11 mouse cellular contexts compared by ENCODE assay signal in the genomic region with DNA sequence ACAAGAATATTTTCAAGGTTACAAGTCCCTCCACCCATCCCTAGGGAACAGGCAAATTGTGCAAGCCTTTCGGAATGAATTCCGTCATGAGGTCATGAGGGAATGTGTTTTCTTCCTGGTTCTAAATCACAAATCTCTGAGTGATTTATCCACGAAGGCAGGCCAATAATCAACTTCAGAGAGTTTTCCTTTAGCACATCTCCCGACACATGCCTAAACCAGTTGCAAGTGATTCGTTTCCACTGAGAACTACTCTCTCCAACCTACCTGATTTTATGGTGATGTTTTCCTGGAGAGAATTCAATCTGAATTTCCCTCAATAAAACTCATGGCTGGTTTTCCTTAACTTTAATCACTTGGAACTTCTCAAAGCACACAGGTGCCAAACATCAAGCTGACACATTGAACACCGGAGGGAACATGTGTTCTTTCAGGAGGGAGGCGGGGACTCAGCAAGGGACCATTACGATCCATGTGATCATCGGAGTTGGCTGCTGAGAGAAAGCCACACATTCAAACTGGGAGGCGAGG.
DNase-seq lines count a peak whose midpoint lies in the region; ATAC-seq lines count a peak whose summit lies in the region.
"Had no signal": no experiment of that assay in that cellular context is flagged by ENCODE, and none has a peak within 500 bp of the region (broad histone marks: within the 10 kb centered on the region; RNA-seq: fewer than 3 reads in every experiment).

No protein-coding gene starts in this region.

- no peaks in the 10 kb centered on the region for H3K4me1 ChIP-seq in kidney, embryonic 15.5 days
- H3K4me1 ChIP-seq: liver, embryonic 12.5 days had no signal

- no peak overlapping the region for H3K9ac ChIP-seq in kidney, embryonic 15.5 days
- H3K9ac ChIP-seq: liver, embryonic 12.5 days had no signal

- ATAC-seq in kidney, embryonic 15.5 days (replicated peaks; ENCODE audit: low FRiP score) = 0 out of 2 replicates have a peak, but pooled peaks have one; percentile 67
- ATAC-seq: liver, embryonic 12.5 days had no signal

- no peaks in the 10 kb centered on the region for H3K36me3 ChIP-seq in kidney, embryonic 15.5 days
- H3K36me3 ChIP-seq: liver, embryonic 12.5 days had no signal

- H3K4me3 ChIP-seq in kidney, embryonic 15.5 days (replicated peaks) = no peak overlapping the region
- H3K4me3 ChIP-seq: liver, embryonic 12.5 days had no signal

- no peak overlapping the region for H3K4me2 ChIP-seq in kidney, embryonic 15.5 days
- H3K4me2 ChIP-seq: liver, embryonic 12.5 days had no signal

- intact Hi-C loops in left cerebral cortex, postnatal 36 days (cut with DNase I) = no loop called here

- H3K27me3 ChIP-seq in kidney, embryonic 15.5 days = no peaks in the 10 kb centered on the region
- H3K27me3 ChIP-seq: liver, embryonic 12.5 days had no signal

- H3K9me3 ChIP-seq in kidney, embryonic 15.5 days (replicated peaks) = no peaks in the 10 kb centered on the region
- H3K9me3 ChIP-seq: liver, embryonic 12.5 days had no signal

- no peak overlapping the region for H3K27ac ChIP-seq in kidney, embryonic 15.5 days
- H3K27ac ChIP-seq: liver, embryonic 12.5 days had no signal

- 33% methylated on average over 10 of the region's 10 CpGs for WGBS in kidney, embryonic 15.5 days

- DNase-seq in adrenal gland, postnatal 14 days = peak; percentile 60
- DNase-seq in adrenal gland, postnatal 25 days = no peak
- DNase-seq in 3T3-L1 (ENCODE audit: low read depth, low spot score) = peak; percentile 72
- peak; percentile 55 for DNase-seq in gastrocnemius, postnatal 25 days
- DNase-seq in left cerebral cortex, postnatal 36 days (ENCODE audit: low spot score in 2 of 2) = no peak
- DNase-seq in retina, embryonic 14.5 days (ENCODE audit: low spot score) = no peak
- DNase-seq in spleen, adult 18-20 months = no peak
- DNase-seq: cerebellum, postnatal 36 days; right cerebral cortex, adult 18-20 months had no signal

Comparison
In these comparisons a context has a peak if more than half of its experiments do, and no peak if none do; other contexts are left out.
1. DNase-seq: peak in adrenal gland, postnatal 14 days (single experiment), 3T3-L1 (single experiment) and gastrocnemius, postnatal 25 days (single experiment); none in adrenal gland, postnatal 25 days (single experiment), left cerebral cortex, postnatal 36 days (0 of 2), retina, embryonic 14.5 days (single experiment) and spleen, adult 18-20 months (0 of 2).